Mouse (Mus musculus): ENCODE measurements around the gene Olfr867.

Gene Olfr867

DNA sequence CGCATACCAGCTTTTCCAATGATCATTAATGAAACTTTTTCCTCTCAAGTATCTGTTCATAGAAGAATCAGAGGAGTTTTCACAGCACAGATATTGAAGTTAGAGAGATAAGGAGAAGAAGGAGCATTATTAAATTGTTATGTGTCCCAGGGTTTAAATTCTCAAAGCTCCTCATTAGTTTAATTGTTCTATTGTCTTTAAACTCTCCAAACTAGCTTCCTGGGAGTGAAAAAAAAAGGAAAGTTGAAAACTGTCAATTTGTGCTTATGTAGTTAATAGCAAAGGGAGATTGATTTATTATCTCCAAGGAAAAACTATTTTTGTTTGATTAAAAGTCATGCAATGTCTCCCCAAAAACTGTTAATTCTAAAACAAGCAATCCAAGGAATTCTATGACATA is at the start of gene Olfr867:
TSS of gene Olfr867 (minus strand) at position 101 of the 400 bp plus-strand sequence.
- no peak for DNase-seq (ENCODE audit: extremely low spot score)

DNA sequence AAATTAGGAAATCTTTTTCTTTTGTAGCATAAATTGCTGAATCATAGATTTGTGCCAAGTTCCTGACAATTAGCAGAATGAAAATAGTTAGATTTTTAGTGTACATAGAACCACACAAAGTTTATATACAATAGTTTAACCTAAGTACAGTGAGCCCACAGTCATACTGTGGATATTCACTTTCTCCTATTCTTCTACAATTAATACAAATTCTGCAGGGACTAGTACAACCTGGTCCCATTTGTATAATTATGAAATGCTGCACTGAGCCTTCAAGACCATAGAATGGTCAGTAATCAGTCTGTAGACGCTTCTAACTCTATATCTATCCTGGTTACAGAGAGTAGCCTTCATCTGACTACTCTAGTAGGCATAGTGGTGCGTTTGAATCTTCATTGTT is 41.0 kb upstream of the Olfr867 start, which contains the start of gene Olfr868:
TSS of gene Olfr868 (plus strand) at position 301 of the 400 bp plus-strand sequence.
- no peak for DNase-seq (ENCODE audit: extremely low spot score)

DNA sequence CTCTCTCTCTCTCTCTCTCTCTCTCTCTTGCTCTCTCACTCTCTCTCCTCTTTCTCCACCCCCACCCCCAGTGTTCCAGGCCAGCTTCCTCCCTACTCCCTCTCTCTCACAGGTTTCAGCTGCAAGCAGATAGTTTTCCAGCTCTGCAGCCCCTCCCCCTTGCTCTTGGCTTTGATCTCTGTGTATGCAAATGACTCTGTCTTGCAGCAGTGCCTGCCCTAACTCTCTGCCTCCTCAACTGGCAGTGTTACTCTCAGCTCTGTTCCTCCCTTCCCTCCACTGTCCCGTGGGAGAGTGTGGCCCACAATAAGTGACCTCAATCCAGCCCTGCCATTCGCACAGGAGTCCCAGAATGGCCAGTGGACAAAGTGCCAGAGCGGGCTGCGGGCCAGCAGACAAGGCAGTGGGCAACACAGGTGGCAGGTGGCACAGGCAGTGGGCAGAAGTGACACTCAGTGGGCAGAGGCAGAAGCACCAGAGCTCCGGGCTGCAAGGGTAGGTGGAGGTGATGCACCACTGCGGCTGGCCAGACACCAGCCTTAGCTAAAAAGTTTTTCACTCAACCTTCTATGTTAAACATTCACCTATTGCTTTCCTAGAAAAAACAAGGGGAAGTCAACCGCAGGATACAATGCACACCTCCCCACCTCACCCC is 16.3 kb upstream of the Olfr867 start:
- no peak for DNase-seq (ENCODE audit: extremely low spot score)

DNA sequence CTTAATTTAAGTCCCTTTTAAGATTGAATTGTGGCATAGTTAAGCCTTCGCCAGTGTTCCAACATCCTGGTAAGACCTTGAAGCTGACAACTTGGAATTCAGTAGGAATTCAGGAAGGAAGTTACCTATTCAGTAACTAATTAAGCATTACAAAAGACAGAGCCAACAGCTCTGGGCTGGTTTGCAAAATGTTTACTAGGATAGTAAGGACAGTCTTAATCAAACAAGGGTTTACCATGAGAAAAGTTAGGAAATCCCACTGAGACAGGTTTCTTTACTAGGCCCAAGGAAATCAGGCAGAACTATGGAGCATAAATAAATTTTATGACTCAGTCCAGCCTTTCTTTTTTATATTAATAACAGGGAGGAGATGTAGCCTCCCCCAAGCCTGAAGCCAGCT is 13.9 kb upstream of the Olfr867 start:
- DNase-seq (ENCODE audit: extremely low spot score) = no peak

DNA sequence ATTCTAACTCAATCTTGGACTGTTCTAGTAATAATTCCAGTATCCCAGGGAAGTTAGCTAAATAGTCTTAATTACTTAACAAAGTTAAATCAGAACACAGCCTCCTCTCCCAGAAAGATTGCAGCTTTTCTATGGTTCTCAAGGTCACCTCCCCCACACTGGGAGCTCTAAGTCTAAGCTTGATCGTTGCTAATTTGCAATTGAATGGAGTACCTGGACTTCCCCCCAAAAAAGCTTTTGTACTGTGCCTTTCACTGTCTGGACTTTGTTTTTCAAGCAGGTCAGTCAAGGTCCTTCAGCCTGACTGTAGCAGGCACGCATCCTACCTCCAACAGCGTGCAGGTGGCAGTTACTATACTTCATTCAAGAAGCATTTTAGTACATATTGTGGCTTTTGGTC is 12.9 kb upstream of the Olfr867 start:
- DNase-seq (ENCODE audit: extremely low spot score) = no peak

DNA sequence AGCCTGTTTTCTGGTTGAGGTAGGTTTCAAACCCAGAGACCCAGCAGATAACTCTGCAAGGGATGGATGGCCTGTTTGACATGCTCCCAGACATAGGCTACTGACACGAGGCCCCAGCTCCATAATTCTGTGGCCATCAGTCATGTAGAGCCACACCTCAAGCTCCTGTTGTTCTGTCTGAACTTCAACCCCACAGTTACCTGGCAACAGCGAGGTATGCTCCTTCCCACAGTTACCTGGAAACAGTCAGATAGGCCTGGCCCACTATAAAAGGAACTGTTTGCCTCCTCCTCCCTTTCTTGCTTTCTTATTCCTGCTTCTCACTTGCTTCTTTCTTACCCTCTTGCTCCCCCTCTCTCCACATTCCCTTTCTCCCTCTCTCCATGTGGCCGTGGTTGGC is 9.4 kb downstream of the Olfr867 start:
- no peak for DNase-seq (ENCODE audit: extremely low spot score)

DNA sequence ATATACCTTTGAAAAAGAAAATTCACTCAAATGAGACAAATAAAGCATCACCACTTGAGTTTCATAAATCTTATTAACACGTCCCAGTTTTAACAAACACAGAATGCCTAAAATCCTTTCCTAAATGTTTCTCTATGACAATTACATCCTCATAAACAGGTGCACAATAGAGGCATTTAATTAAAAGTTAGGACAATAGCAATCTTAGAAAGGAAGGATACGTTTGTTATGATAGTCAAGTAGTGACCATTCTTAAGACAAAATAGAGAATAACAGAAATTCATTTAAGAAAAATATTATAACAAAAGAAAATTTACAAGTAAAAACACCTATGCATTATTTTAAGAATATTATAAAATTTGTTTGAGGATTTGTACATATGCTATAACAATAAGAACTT is 29.4 kb downstream of the Olfr867 start, which contains the start of gene Olfr866:
TSS of gene Olfr866 (minus strand) at position 101 of the 400 bp plus-strand sequence.
- DNase-seq (ENCODE audit: extremely low spot score) = no peak

Measured in embryo, embryonic 9.5 days (tissue).